Mouse (Mus musculus) bone marrow, adult 2 months (tissue): ENCODE measurements around the gene Rai1.

ENCODE experiments used
- CTCF ChIP-seq: fragments of 200-500 bp; IDR thresholded peaks from 2 replicates; pipeline ENCODE4 v1.5.1; 2011; ENCODE audit warnings: low read length, control low read depth; ENCODE audit not compliant: control insufficient read depth, insufficient read depth
- POLR2A ChIP-seq: fragments of 200-500 bp; IDR thresholded peaks from 2 replicates; pipeline ENCODE4 v1.6.1; 2011; ENCODE audit warnings: low read depth, mild to moderate bottlenecking, control low read depth, low read length, borderline replicate concordance; ENCODE audit not compliant: control insufficient read depth

DNA sequence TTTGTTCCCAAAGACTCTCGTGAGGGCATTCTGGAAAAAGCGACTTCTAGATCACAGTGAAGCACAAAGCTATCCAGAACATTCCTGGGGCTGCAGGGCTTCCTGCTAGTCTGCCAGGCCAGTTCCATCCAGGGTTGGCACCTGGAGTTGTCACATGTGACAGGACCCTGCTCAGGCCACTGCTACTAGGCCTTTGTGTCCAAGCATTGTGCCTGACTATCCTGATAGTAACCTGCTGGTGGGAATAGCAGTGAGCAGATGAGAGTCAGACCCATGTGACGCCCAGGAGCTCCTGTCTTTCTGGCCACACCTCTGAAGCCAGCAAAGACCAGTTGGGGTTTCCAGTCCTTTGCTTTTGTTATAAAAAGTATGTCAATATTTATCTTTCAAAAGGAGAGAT is 67.3 kb downstream of the Rai1 start:
- no peak for TF ChIP-seq CTCF
- no peak for TF ChIP-seq POLR2A
